Mouse (Mus musculus): ENCODE measurements around the gene Zfp580.

DNA sequence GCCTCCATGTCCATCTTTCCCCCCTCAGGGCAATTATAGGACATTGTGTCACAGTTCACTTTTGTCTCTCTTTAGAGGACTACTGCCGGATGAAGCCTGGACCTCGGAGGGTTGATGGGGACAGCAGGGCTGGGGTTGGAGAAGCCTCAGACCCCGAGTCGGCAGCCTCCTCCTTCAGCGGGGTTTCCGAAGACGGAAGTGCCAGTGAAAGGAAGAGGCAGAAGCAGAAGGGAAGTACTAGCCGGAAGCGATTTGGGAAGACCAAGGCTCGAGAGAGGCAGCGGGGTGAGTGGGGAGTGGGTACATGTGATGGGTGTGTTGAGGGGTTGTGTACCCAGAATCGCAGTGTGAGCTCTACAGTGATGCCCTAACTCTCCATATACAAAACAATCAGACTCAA is 8.1 kb downstream of the Zfp580 start:
- no peak for TF ChIP-seq CTCF (IDR thresholded peaks at IDR 0.05; ENCODE audit: insufficient read depth, low read depth, low read length)
- no peak for TF ChIP-seq POLR2A (IDR thresholded peaks at IDR 0.05; ENCODE audit: insufficient read depth, low read depth, low read length)

Data from olfactory bulb, adult 2 months (tissue).